Mouse (Mus musculus): ENCODE data around the gene Metrnl.
"Not testable (repeated sequence)": the region's sequence is repeated elsewhere in the genome, so short reads cannot be mapped to it uniquely, and the experiment has no call there.

Metrnl gene

DNA sequence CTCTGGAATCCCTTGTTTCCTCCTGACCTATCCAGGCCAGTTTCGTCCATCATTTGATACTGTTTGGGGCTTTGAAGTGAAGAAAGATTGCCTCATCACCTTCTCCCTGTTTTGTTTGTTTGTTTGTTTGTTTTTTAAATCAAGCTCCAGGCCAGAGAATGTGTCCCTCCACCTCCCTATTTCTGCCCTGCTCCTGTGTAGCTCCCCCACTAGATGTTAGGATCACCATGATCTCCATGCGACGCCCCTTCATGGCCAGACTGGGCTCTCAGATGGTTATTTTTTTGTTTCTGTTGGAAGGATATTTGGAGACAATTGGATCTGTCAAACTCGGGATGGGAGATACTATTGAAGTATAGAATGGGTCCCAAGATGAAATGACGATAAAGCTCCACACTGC is at the start of gene Metrnl:
Metrnl (plus strand) TSS at position 301 of the 400 bp plus-strand sequence.
- in situ Hi-C loops (cut with MboI): no loop called here

DNA sequence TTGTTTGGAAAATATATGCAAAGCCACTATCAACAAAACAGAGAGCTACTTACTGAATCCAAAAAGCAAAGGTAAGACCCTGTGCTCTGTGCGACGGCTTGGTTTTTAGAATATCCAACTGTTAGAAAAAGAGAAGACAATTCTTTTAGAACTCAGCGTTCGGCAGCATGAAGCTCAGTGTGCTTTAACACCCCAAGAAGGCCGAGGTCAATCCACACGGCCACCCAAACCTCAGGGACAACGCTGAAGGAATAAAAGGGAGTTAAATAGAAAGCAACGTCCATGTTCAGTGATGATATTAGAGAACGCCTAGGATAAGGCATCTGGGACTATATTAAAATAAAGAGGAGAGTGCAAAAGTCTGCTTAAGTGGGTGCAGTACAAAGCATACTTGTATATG is 49.8 kb upstream of the Metrnl start:
- in situ Hi-C loops (cut with MboI): no loop called here

GRCm38 (mm10) chr11:121651983-121652382 is 49.4 kb upstream of the Metrnl start:
- in situ Hi-C loops (cut with MboI): no loop called here

GRCm38 (mm10) chr11:121652547-121653305 is 48.6 kb upstream of the Metrnl start:
- in situ Hi-C loops (cut with MboI): no loop called here

GRCm38 (mm10) chr11:121653631-121654030 is 47.7 kb upstream of the Metrnl start:
- in situ Hi-C loops (cut with MboI): no loop called here

DNA sequence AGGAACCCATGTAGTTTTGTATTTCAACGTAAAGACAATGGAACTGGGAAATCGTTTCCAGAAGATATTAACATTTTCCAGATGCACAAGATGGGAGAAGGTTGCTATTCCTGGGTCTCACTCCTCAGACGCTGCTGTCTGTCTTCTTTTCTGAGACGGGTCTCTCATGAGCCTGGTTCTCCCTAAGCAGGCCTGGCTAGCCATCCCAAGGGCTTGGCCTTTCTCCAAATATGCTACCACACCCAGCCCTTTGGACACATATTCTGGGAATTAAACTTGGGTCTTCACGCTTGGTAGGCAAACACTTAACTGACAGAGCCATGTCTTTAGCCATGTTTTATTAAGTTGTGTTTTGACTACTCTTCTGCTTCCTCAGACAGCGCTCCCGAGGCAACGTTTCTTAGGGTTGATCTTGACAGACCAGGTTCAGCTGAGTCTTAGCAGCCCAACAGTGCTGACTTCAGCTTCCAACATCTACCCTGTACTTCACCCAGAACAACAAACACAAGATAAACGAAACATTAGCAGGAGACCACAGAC is 46.9 kb upstream of the Metrnl start:
- in situ Hi-C loops (cut with MboI): no loop called here

- in situ Hi-C loops (cut with MboI): no loop called here
Measured at GRCm38 (mm10) chr11:121655166-121655806, 46.1 kb upstream of the Metrnl start.

- in situ Hi-C loops (cut with MboI): no loop called here
Measured at GRCm38 (mm10) chr11:121655807-121656511, 45.4 kb upstream of the Metrnl start.

DNA sequence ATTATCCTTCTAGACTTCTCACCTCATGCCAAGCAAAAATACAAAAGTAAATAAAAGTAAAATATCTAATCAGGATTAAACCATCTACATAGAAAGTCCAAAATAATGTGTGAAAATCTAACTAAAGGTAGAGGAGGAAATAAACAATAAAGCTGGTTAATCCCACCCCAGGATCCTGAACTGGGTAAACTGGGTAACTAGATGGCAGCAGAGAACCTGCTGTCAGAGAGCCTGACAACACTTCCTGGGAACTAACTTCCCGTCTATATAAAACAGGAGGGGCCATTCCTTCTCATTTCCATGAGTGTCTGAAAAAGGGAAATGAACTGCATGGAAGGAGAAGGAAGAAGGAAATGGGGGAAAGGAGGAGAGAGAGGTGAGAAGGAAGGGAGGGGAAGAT is 43.2 kb upstream of the Metrnl start:
- in situ Hi-C loops (cut with MboI): no loop called here

- in situ Hi-C loops (cut with MboI): not testable (repeated sequence)
Measured at GRCm38 (mm10) chr11:121660604-121661003, 40.7 kb upstream of the Metrnl start.

DNA sequence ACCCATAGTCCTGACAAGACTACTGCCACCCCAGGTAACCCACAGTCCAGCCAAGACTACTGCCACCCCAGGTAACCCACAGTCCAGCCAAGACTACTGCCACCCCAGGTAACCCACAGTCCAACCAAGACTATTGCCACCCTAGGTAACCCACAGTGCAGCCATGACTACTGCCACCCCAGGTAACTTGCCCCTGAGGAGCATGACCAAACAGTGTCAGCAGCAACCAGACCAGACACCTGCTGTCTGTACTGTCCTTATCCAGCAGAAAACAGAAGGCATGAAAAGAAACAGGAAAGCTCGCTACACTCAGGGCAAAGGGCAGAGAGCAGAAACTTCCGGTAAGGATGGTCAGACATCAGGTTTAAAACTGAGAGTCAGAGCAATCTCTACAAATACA is 40.2 kb upstream of the Metrnl start:
- in situ Hi-C loops (cut with MboI): no loop called here

GRCm38 (mm10) chr11:121667541-121667940 is 33.8 kb upstream of the Metrnl start:
- in situ Hi-C loops (cut with MboI): no loop called here

DNA sequence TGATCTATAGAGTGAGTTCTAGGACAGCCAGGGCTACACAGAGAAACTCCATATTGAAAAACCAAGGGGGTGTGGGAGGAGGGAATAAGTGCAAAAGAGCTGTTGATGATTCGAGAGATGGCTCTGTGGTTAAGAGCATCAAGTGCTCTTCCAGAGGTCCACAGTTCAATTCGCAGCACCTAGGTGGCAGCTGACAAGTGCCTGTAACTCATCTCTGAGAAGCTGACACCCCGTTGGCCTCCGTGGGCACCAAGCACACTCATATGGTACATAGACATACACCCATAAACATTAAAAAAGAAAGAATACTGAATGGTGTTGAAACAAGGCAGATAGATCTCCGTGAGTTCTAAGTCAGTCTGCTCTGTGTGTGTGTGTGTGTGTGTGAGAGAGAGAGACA is 32.6 kb upstream of the Metrnl start:
- in situ Hi-C loops (cut with MboI): no loop called here

DNA sequence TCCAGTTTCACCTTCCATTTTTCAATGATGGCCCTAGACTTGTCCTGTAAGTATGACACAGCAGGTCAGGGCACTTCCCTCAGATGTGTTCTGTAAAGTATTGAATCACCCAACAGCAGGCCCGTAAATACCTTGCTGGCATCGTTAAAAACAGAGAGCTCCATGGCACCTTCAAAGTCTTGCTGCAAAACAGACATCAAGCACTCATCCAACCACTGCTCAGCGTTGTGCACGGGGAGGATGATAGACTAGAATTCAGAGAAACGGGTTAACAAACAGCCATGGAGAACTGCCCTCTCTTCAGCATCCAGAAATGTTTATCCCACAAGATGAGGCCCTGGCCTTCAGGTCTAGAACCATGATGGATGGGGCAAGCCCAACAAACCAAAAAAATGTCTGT is 30.4 kb upstream of the Metrnl start:
- in situ Hi-C loops (cut with MboI): no loop called here

- in situ Hi-C loops (cut with MboI): no loop called here
Measured at GRCm38 (mm10) chr11:121672312-121672989, 28.9 kb upstream of the Metrnl start.

DNA sequence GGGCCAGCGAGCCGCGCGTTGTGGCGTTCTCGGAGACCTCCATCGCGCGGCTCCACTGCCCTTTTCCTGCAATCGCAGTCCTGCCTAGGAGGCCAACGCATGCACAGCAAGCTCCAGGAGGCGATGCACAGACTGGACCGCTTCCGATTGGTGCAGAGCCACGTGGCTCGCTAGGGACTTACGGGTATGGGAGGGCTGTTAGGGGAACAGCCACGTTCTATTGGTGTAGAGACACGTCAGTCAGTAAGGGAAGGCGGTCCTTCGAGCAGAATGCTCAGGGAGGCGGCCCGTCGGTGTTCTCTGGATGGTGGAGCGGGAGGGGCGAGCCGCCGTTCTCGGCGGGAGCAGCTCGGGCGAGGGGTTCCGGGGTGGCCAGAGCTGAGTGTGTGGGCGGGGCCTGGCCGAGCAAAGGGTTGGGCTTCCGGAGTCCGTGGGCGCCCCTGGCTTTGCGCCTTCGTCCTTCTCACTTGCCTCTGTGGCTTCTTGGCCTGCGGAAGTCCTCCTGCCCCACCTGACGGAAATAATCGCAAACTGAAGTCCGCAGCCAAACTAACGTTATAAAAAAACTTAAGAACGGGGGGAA is 28.3 kb upstream of the Metrnl start, which contains the start of gene B3gntl1:
B3gntl1 (minus strand) TSS at position 164 of the 583 bp plus-strand sequence.
- in situ Hi-C loops (cut with MboI): no loop called here

DNA sequence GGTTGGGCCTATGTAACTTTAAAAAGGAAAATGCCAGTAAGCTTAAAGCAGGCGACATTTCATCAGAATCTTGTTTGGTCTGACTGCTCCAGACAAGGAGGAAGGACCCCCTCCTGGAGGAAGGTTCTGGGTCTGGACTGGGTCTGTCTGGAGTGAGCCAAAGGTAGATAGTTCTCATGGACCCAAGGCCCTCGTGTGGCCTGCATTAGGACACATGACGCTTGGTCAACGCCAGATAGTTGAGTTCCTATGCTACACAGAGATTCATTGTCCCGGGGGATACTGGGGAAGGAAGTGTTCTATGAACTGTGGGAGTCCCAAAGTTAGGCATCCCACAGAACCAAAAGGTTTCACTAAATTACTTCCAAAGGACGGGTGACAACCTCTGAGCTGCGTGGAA is 27.7 kb upstream of the Metrnl start:
- in situ Hi-C loops (cut with MboI): no loop called here

GRCm38 (mm10) chr11:121676836-121677235 is 24.5 kb upstream of the Metrnl start:
- in situ Hi-C loops (cut with MboI): no loop called here

GRCm38 (mm10) chr11:121679581-121679980 is 21.8 kb upstream of the Metrnl start:
- in situ Hi-C loops (cut with MboI): no loop called here

DNA sequence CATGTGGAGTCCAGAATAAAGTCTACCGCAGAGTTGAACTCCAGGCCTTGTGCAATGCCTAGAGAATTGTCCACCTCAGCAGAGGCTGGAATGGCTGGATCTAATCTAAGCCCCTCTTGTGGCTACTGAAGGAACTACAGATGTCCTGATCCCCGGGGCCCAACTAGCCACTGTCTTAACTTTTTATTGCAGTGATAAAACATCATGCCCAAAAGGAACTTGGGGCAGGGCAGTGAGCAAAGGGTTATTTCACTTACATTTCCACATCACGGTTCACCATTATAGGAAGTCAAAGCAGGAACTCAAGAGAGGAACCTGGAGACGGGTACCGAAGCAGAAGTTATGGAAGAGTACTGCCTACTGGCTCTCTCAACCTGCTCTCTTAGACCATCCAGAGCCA is 20.6 kb upstream of the Metrnl start:
- in situ Hi-C loops (cut with MboI): no loop called here

- in situ Hi-C loops (cut with MboI): no loop called here
Measured at GRCm38 (mm10) chr11:121683243-121683642, 18.1 kb upstream of the Metrnl start.
